Mouse (Mus musculus): ENCODE results near the gene 2810004N23Rik.

GRCm38 (mm10) chr8:124911938-124912872 lies 49.3 kb upstream of the 2810004N23Rik start:
- TF ChIP-seq CTCF (IDR thresholded peaks at IDR 0.05; ENCODE audit: low read depth), result no peak
- TF ChIP-seq EP300 (IDR thresholded peaks at IDR 0.05; ENCODE audit: low read depth), result no peak
